Mouse (Mus musculus): ENCODE measurements around the gene Gm49711. TPM values are rescaled to one million over a fixed set of nuclear protein-coding genes. Genes with fewer than 3 reads are reported as not detected.

The Gm49711 gene
- polyA plus RNA-seq, 1 experiment from 2014 or later = 0.24 TPM

GRCm38 (mm10) chr16:92115611-92116421, 57.7 kb downstream of the Gm49711 start:
- Histone ChIP-seq H3K36me3 (peaks cover 24% of the 10 kb centered on the region), H3K9me3 (no peaks in the 10 kb centered on the region), H3K27me3 (ENCODE audit: insufficient read depth, poor library complexity, severe bottlenecking) (no peaks in the 10 kb centered on the region), H3K4me1 (replicated peaks) (peaks cover 40% of the 10 kb centered on the region), H3K27ac (peak overlapping the region; percentile 74), H3K4me3 (peak overlapping the region; percentile 31)
- 33% methylated on average over 20 of the region's 20 CpGs for WGBS
- no peak for DNase-seq (ENCODE audit: low spot score)

- H3K27ac ChIP-seq = no peak overlapping the region; the same call in 1 of the 2 replicates
- H3K4me1 ChIP-seq (replicated peaks) = peaks cover 46% of the 10 kb centered on the region
- 80% methylated on average over 9 of the region's 9 CpGs for WGBS
Measured at GRCm38 (mm10) chr16:92117337-92118209, 59.5 kb downstream of the Gm49711 start.

GRCm38 (mm10) chr16:92119013-92119515, 60.9 kb downstream of the Gm49711 start:
- Histone ChIP-seq H3K9me3 (no peaks in the 10 kb centered on the region; the same call in 1 of the 2 replicates), H3K27me3 (ENCODE audit: insufficient read depth, poor library complexity, severe bottlenecking) (no peaks in the 10 kb centered on the region), H3K4me1 (replicated peaks) (peaks cover 46% of the 10 kb centered on the region), H3K36me3 (no peaks in the 10 kb centered on the region), H3K27ac (0 out of 2 replicates have a peak overlapping the region, but pooled peaks have one; percentile 18), H3K4me3 (no peak overlapping the region)
- 64% methylated on average over 13 of the region's 13 CpGs for WGBS
- no peak for DNase-seq (ENCODE audit: low spot score)

More at GRCm38 (mm10) chr16:92117337-92118209, 59.5 kb downstream of the Gm49711 start:
- DNase-seq (ENCODE audit: low spot score) = no peak
- Histone ChIP-seq H3K4me3 (no peak overlapping the region), H3K9me3 (no peaks in the 10 kb centered on the region), H3K36me3 (peaks cover 11% of the 10 kb centered on the region), H3K27me3 (ENCODE audit: insufficient read depth, poor library complexity, severe bottlenecking) (no peaks in the 10 kb centered on the region)

- peaks cover 27% of the 10 kb centered on the region for H3K4me1 ChIP-seq (replicated peaks)
- H3K27ac ChIP-seq = no peak overlapping the region
- no peaks in the 10 kb centered on the region for H3K27me3 ChIP-seq (ENCODE audit: insufficient read depth, poor library complexity, severe bottlenecking)
- H3K4me3 ChIP-seq = no peak overlapping the region
- 80% methylated on average over 17 of the region's 17 CpGs for WGBS
- peaks cover 10% of the 10 kb centered on the region; the same call in 1 of the 2 replicates for H3K9me3 ChIP-seq
- DNase-seq (ENCODE audit: low spot score) = no peak
- no peaks in the 10 kb centered on the region for H3K36me3 ChIP-seq
Measured at GRCm38 (mm10) chr16:92120899-92121531, 62.9 kb downstream of the Gm49711 start.

GRCm38 (mm10) chr16:92127226-92127625, 69.1 kb downstream of the Gm49711 start:
- Histone ChIP-seq H3K36me3 (no peaks in the 10 kb centered on the region), H3K27ac (no peak overlapping the region), H3K4me1 (replicated peaks) (peaks cover 4% of the 10 kb centered on the region; the same call in 1 of the 2 replicates), H3K4me3 (no peak overlapping the region), H3K9me3 (peaks cover 10% of the 10 kb centered on the region; the same call in 1 of the 2 replicates), H3K27me3 (ENCODE audit: insufficient read depth, poor library complexity, severe bottlenecking) (no peaks in the 10 kb centered on the region)
- DNase-seq (ENCODE audit: low spot score) = no peak
- 52% methylated on average over 4 of the region's 4 CpGs for WGBS

- 84% methylated on average over 5 of the region's 5 CpGs for WGBS
- no peak overlapping the region for H3K4me3 ChIP-seq
- H3K27me3 ChIP-seq (ENCODE audit: insufficient read depth, poor library complexity, severe bottlenecking) = no peaks in the 10 kb centered on the region
- peaks cover 10% of the 10 kb centered on the region; the same call in 1 of the 2 replicates for H3K9me3 ChIP-seq
- H3K27ac ChIP-seq = no peak overlapping the region
- DNase-seq (ENCODE audit: low spot score) = no peak
- H3K4me1 ChIP-seq (replicated peaks) = peaks cover 5% of the 10 kb centered on the region; the same call in 1 of the 2 replicates
- H3K36me3 ChIP-seq = no peaks in the 10 kb centered on the region
Measured at GRCm38 (mm10) chr16:92127666-92128065, 69.5 kb downstream of the Gm49711 start.

- H3K9me3 ChIP-seq = peaks cover 3% of the 10 kb centered on the region; the same call in 1 of the 2 replicates
- no peaks in the 10 kb centered on the region for H3K36me3 ChIP-seq
- H3K27me3 ChIP-seq (ENCODE audit: insufficient read depth, poor library complexity, severe bottlenecking) = no peaks in the 10 kb centered on the region
- peaks cover 7% of the 10 kb centered on the region; the same call in 1 of the 2 replicates for H3K4me1 ChIP-seq (replicated peaks)
- DNase-seq (ENCODE audit: low spot score) = no peak
- 91% methylated on average over 8 of the region's 8 CpGs for WGBS
- H3K27ac ChIP-seq = no peak overlapping the region
- H3K4me3 ChIP-seq = no peak overlapping the region
Measured at GRCm38 (mm10) chr16:92129843-92130242, 71.7 kb downstream of the Gm49711 start.

GRCm38 (mm10) chr16:92132511-92132910, 74.4 kb downstream of the Gm49711 start:
- Histone ChIP-seq H3K27me3 (ENCODE audit: insufficient read depth, poor library complexity, severe bottlenecking) (no peaks in the 10 kb centered on the region), H3K4me3 (no peak overlapping the region), H3K4me1 (replicated peaks) (0 out of 2 replicates have a peak, but pooled peaks cover 7% of the 10 kb centered on the region), H3K27ac (no peak overlapping the region), H3K36me3 (no peaks in the 10 kb centered on the region), H3K9me3 (0 out of 2 replicates have a peak, but pooled peaks cover 8% of the 10 kb centered on the region)
- WGBS = 88% methylated on average over 4 of the region's 4 CpGs
- no peak for DNase-seq (ENCODE audit: low spot score)

GRCm38 (mm10) chr16:92134148-92134764, 76.1 kb downstream of the Gm49711 start:
- 91% methylated on average over 11 of the region's 11 CpGs for WGBS
- Histone ChIP-seq H3K27me3 (ENCODE audit: insufficient read depth, poor library complexity, severe bottlenecking) (no peaks in the 10 kb centered on the region), H3K9me3 (0 out of 2 replicates have a peak, but pooled peaks cover 8% of the 10 kb centered on the region), H3K4me3 (no peak overlapping the region), H3K36me3 (no peaks in the 10 kb centered on the region), H3K4me1 (replicated peaks) (peaks cover 18% of the 10 kb centered on the region), H3K27ac (no peak overlapping the region)
- DNase-seq (ENCODE audit: low spot score) = no peak

- Histone ChIP-seq H3K4me1 (replicated peaks) (peaks cover 38% of the 10 kb centered on the region), H3K4me3 (no peak overlapping the region), H3K9me3 (0 out of 2 replicates have a peak, but pooled peaks cover 8% of the 10 kb centered on the region), H3K27me3 (ENCODE audit: insufficient read depth, poor library complexity, severe bottlenecking) (no peaks in the 10 kb centered on the region), H3K36me3 (no peaks in the 10 kb centered on the region), H3K27ac (no peak overlapping the region)
- DNase-seq (ENCODE audit: low spot score) = no peak
- WGBS = 92% methylated on average over 15 of the region's 15 CpGs
Measured at GRCm38 (mm10) chr16:92136275-92136674, 78.2 kb downstream of the Gm49711 start.

GRCm38 (mm10) chr16:92139386-92140261, 81.5 kb downstream of the Gm49711 start:
- Histone ChIP-seq H3K4me3 (peak overlapping the region; percentile 4; the same call in 1 of the 2 replicates), H3K9me3 (0 out of 2 replicates have a peak, but pooled peaks cover 8% of the 10 kb centered on the region), H3K4me1 (replicated peaks) (peaks cover 54% of the 10 kb centered on the region), H3K27me3 (ENCODE audit: insufficient read depth, poor library complexity, severe bottlenecking) (no peaks in the 10 kb centered on the region), H3K27ac (peak overlapping the region; percentile 88), H3K36me3 (no peaks in the 10 kb centered on the region)
- DNase-seq (ENCODE audit: low spot score) = peak; percentile 48
- 32% methylated on average over 15 of the region's 15 CpGs for WGBS
